Mouse (Mus musculus): Measurements from ENCODE around the gene Dhdh. TPM values are rescaled to one million over a fixed set of nuclear protein-coding genes. Genes with fewer than 3 reads are reported as not detected.
A peak's percentile ranks its signal among the peaks of the same experiment; 100 is the strongest.
"Not testable (repeated sequence)": the region's sequence is repeated elsewhere in the genome, so short reads cannot be mapped to it uniquely, and the experiment has no call there.

The Dhdh gene
- polyA plus RNA-seq, 1 experiment, result 0.13 TPM

- H3ac ChIP-seq (ENCODE audit: control insufficient read depth, insufficient read length), result no peak overlapping the region
- peak overlapping the region; percentile 100 for H3K4me2 ChIP-seq (ENCODE audit: low read depth)
- peak overlapping the region; percentile 99 for H3K4me3 ChIP-seq
- H3K36me3 ChIP-seq (ENCODE audit: control insufficient read depth, insufficient read depth), result peaks cover 40% of the 10 kb centered on the region
- peaks cover 57% of the 10 kb centered on the region for H3K79me2 ChIP-seq (ENCODE audit: control insufficient read depth, insufficient read depth)
- no peaks in the 10 kb centered on the region for H3K27me3 ChIP-seq (ENCODE audit: control insufficient read depth, insufficient read depth, insufficient read length)
- TF ChIP-seq SRF (IDR thresholded peaks at IDR 0.05; ENCODE audit: control insufficient read depth, insufficient read length, low read depth) (no peak), TCF3 (IDR thresholded peaks at IDR 0.05; ENCODE audit: insufficient read length, low read depth) (no peak), MYOD1 (IDR thresholded peaks at IDR 0.05; ENCODE audit: control insufficient read depth in 1 of 3, insufficient read length in 2 of 3, low read depth in 2 of 3) (peak in 2 of 3 experiments; percentile 37 to 54), MAX (IDR thresholded peaks at IDR 0.05; ENCODE audit: low read depth) (no peak), MYOG (IDR thresholded peaks at IDR 0.05; ENCODE audit: control insufficient read depth in 1 of 3, insufficient read depth in 1 of 3, insufficient read length in 2 of 3, low read depth in 2 of 3) (peak in 2 of 3 experiments; percentile 26 to 56)
Measured at GRCm38 (mm10) chr7:45461326-45461725, 27.3 kb downstream of the Dhdh start.

- Histone ChIP-seq H3ac (ENCODE audit: control insufficient read depth, insufficient read length) (no peak overlapping the region), H3K36me3 (ENCODE audit: control insufficient read depth, insufficient read depth) (peaks cover 40% of the 10 kb centered on the region), H3K27me3 (ENCODE audit: control insufficient read depth, insufficient read depth, insufficient read length) (no peaks in the 10 kb centered on the region), H3K79me2 (ENCODE audit: control insufficient read depth, insufficient read depth) (peaks cover 52% of the 10 kb centered on the region), H3K4me3 (peak overlapping the region; percentile 99), H3K4me2 (ENCODE audit: low read depth) (peak overlapping the region; percentile 100)
- no peak for TF ChIP-seq E2F4 (IDR thresholded peaks at IDR 0.05; ENCODE audit: insufficient read depth)
- peak; percentile 91 for TF ChIP-seq POLR2AphosphoS2 (IDR thresholded peaks at IDR 0.05; ENCODE audit: insufficient read length, low read depth)
- TF ChIP-seq SRF (IDR thresholded peaks at IDR 0.05; ENCODE audit: control insufficient read depth, insufficient read length, low read depth), result peak; percentile 51
- TF ChIP-seq CEBPB (IDR thresholded peaks at IDR 0.05; ENCODE audit: insufficient read depth, poor library complexity, severe bottlenecking), result no peak
- TF ChIP-seq USF1 (IDR thresholded peaks at IDR 0.05; ENCODE audit: low read depth), result no peak
- peak in 2 of 3 experiments; percentile 91 to 96 for TF ChIP-seq MYOD1 (IDR thresholded peaks at IDR 0.05; ENCODE audit: control insufficient read depth in 1 of 3, insufficient read length in 2 of 3, low read depth in 2 of 3)
- TF ChIP-seq REST (IDR thresholded peaks at IDR 0.05; ENCODE audit: insufficient read depth, insufficient read length), result no peak
- peak; percentile 78 for TF ChIP-seq POLR2A (IDR thresholded peaks at IDR 0.05; ENCODE audit: insufficient read length, low read depth)
- no peak for TF ChIP-seq MAX (IDR thresholded peaks at IDR 0.05; ENCODE audit: low read depth)
- TF ChIP-seq TCF12 (IDR thresholded peaks at IDR 0.05; ENCODE audit: insufficient read depth, poor library complexity, severe bottlenecking), result peak; percentile 69
- TF ChIP-seq MYOG (IDR thresholded peaks at IDR 0.05; ENCODE audit: control insufficient read depth in 1 of 3, insufficient read depth in 1 of 3, insufficient read length in 2 of 3, low read depth in 2 of 3), result peak in 2 of 3 experiments; percentile 77 to 94
- peak; percentile 40 for TF ChIP-seq TCF3 (IDR thresholded peaks at IDR 0.05; ENCODE audit: insufficient read length, low read depth)
Measured at GRCm38 (mm10) chr7:45460860-45461314, 27.7 kb downstream of the Dhdh start.

- no peaks in the 10 kb centered on the region for H3K27me3 ChIP-seq (ENCODE audit: control insufficient read depth, insufficient read depth, insufficient read length)
- TF ChIP-seq SRF (IDR thresholded peaks at IDR 0.05; ENCODE audit: control insufficient read depth, insufficient read length, low read depth), result no peak
- TF ChIP-seq TCF3 (IDR thresholded peaks at IDR 0.05; ENCODE audit: insufficient read length, low read depth), result no peak
- TF ChIP-seq MYOD1 (IDR thresholded peaks at IDR 0.05; ENCODE audit: control insufficient read depth in 1 of 3, insufficient read length in 2 of 3, low read depth in 2 of 3), result no peak
- no peak for TF ChIP-seq TCF12 (IDR thresholded peaks at IDR 0.05; ENCODE audit: insufficient read depth, poor library complexity, severe bottlenecking)
- TF ChIP-seq REST (IDR thresholded peaks at IDR 0.05; ENCODE audit: insufficient read depth, insufficient read length), result no peak
- no peak for TF ChIP-seq POLR2A (IDR thresholded peaks at IDR 0.05; ENCODE audit: insufficient read length, low read depth)
- no peak for TF ChIP-seq MAX (IDR thresholded peaks at IDR 0.05; ENCODE audit: low read depth)
- TF ChIP-seq MYOG (IDR thresholded peaks at IDR 0.05; ENCODE audit: control insufficient read depth in 1 of 3, insufficient read depth in 1 of 3, insufficient read length in 2 of 3, low read depth in 2 of 3), result no peak
- no peak for TF ChIP-seq CEBPB (IDR thresholded peaks at IDR 0.05; ENCODE audit: insufficient read depth, poor library complexity, severe bottlenecking)
- no peak for TF ChIP-seq USF1 (IDR thresholded peaks at IDR 0.05; ENCODE audit: low read depth)
- peak overlapping the region; percentile 99 for H3K4me3 ChIP-seq
- peaks cover 47% of the 10 kb centered on the region for H3K79me2 ChIP-seq (ENCODE audit: control insufficient read depth, insufficient read depth)
- peaks cover 40% of the 10 kb centered on the region for H3K36me3 ChIP-seq (ENCODE audit: control insufficient read depth, insufficient read depth)
- H3K4me2 ChIP-seq (ENCODE audit: low read depth), result peak overlapping the region; percentile 100
- H3ac ChIP-seq (ENCODE audit: control insufficient read depth, insufficient read length), result peak overlapping the region; percentile 61
Measured at GRCm38 (mm10) chr7:45460377-45460776, 28.2 kb downstream of the Dhdh start.

GRCm38 (mm10) chr7:45459564-45460140, 29.0 kb downstream of the Dhdh start, which contains the start of gene Ftl1:
TSS of gene Ftl1 (minus strand) at chr7:45459884.
- H3K79me2 ChIP-seq (ENCODE audit: control insufficient read depth, insufficient read depth), result peaks cover 40% of the 10 kb centered on the region
- peak within 1 kb of the TSS; percentile 100 for H3K4me2 ChIP-seq (ENCODE audit: low read depth)
- H3K27me3 ChIP-seq (ENCODE audit: control insufficient read depth, insufficient read depth, insufficient read length), result not testable (repeated sequence)
- H3K4me3 ChIP-seq, result peak within 1 kb of the TSS; percentile 99
- H3ac ChIP-seq (ENCODE audit: control insufficient read depth, insufficient read length), result peak within 1 kb of the TSS; percentile 61
- TF ChIP-seq USF1 (IDR thresholded peaks at IDR 0.05; ENCODE audit: low read depth) (peak; percentile 53), POLR2AphosphoS2 (IDR thresholded peaks at IDR 0.05; ENCODE audit: insufficient read length, low read depth) (peak; percentile 84), POLR2A (IDR thresholded peaks at IDR 0.05; ENCODE audit: insufficient read length, low read depth) (peak; percentile 75)
- peaks cover 37% of the 10 kb centered on the region for H3K36me3 ChIP-seq (ENCODE audit: control insufficient read depth, insufficient read depth)

All from myocyte (in vitro differentiated cells).